Mouse (Mus musculus): ENCODE measurements around the gene Gm3667. TPM values are rescaled to one million over a fixed set of nuclear protein-coding genes. Genes with fewer than 3 reads are reported as not detected.
"Not testable (repeated sequence)": the region's sequence is repeated elsewhere in the genome, so short reads cannot be mapped to it uniquely, and the experiment has no call there.

The Gm3667 gene
- polyA plus RNA-seq (2014; fragmentation: Nextera tagmentation; extraction: Ambion mirVana): 0.88 and 1.0 TPM in 2 replicates

- 0 out of 2 replicates have a peak within 1 kb of the TSS, but pooled peaks have one; percentile 13 for H3K9ac ChIP-seq
- under 1% methylated on average over 22 of the region's 43 CpGs for WGBS
- not testable (repeated sequence) for H3K9me3 ChIP-seq (ENCODE audit: low read depth, low read length); H3K36me3 ChIP-seq (ENCODE audit: insufficient read depth); ATAC-seq (ENCODE audit: insufficient read depth); H3K27ac ChIP-seq (ENCODE audit: low read depth); H3K27me3 ChIP-seq (ENCODE audit: insufficient read depth, low read length); H3K4me1 ChIP-seq (ENCODE audit: insufficient read depth)
- H3K4me2 ChIP-seq: peak within 1 kb of the TSS; percentile 57
- peak; percentile 13 for DNase-seq
- H3K4me3 ChIP-seq (ENCODE audit: low read depth, low read length): peak within 1 kb of the TSS; percentile 29
Measured at GRCm38 (mm10) chr14:6889521-6890012, at the start of gene Gm3667. Gene Gm3667 (minus strand): TSS chr14:6889962.

- H3K4me1 ChIP-seq (ENCODE audit: insufficient read depth); ATAC-seq (ENCODE audit: insufficient read depth); H3K36me3 ChIP-seq (ENCODE audit: insufficient read depth); H3K27ac ChIP-seq (ENCODE audit: low read depth); H3K9ac ChIP-seq; DNase-seq; H3K4me3 ChIP-seq (ENCODE audit: low read depth, low read length); H3K9me3 ChIP-seq (ENCODE audit: low read depth, low read length); H3K27me3 ChIP-seq (ENCODE audit: insufficient read depth, low read length); H3K4me2 ChIP-seq: not testable (repeated sequence)
- 92% methylated on average over 17 of the region's 24 CpGs for WGBS
Measured at GRCm38 (mm10) chr14:6899881-6900280, 10.1 kb upstream of the Gm3667 start.

- not testable (repeated sequence) for H3K27ac ChIP-seq (ENCODE audit: low read depth); ATAC-seq (ENCODE audit: insufficient read depth); H3K9ac ChIP-seq; H3K36me3 ChIP-seq (ENCODE audit: insufficient read depth); H3K4me3 ChIP-seq (ENCODE audit: low read depth, low read length); DNase-seq; H3K27me3 ChIP-seq (ENCODE audit: insufficient read depth, low read length); H3K9me3 ChIP-seq (ENCODE audit: low read depth, low read length); H3K4me1 ChIP-seq (ENCODE audit: insufficient read depth); H3K4me2 ChIP-seq
- 14% methylated on average over 4 of the region's 5 CpGs for WGBS
Measured at GRCm38 (mm10) chr14:6888811-6889210, 951 bp downstream of the Gm3667 start.

GRCm38 (mm10) chr14:6840211-6840610, 49.6 kb downstream of the Gm3667 start, which contains the start of gene Gm3642:
Gene Gm3642 (minus strand): TSS chr14:6840311.
- H3K27me3 ChIP-seq (ENCODE audit: insufficient read depth, low read length); H3K27ac ChIP-seq (ENCODE audit: low read depth); H3K36me3 ChIP-seq (ENCODE audit: insufficient read depth); ATAC-seq (ENCODE audit: insufficient read depth); DNase-seq; H3K4me1 ChIP-seq (ENCODE audit: insufficient read depth); H3K4me2 ChIP-seq; H3K9ac ChIP-seq; H3K4me3 ChIP-seq (ENCODE audit: low read depth, low read length); H3K9me3 ChIP-seq (ENCODE audit: low read depth, low read length): not testable (repeated sequence)
- WGBS: no CpG with 5 or more reads among the region's 3 CpGs

- not testable (repeated sequence) for H3K4me1 ChIP-seq (ENCODE audit: insufficient read depth); DNase-seq; H3K4me2 ChIP-seq; H3K27ac ChIP-seq (ENCODE audit: low read depth); H3K9ac ChIP-seq; ATAC-seq (ENCODE audit: insufficient read depth); H3K9me3 ChIP-seq (ENCODE audit: low read depth, low read length); H3K36me3 ChIP-seq (ENCODE audit: insufficient read depth); H3K27me3 ChIP-seq (ENCODE audit: insufficient read depth, low read length); H3K4me3 ChIP-seq (ENCODE audit: low read depth, low read length)
- WGBS: 93% methylated on average over 3 of the region's 3 CpGs
Measured at GRCm38 (mm10) chr14:6823297-6823696, 66.5 kb downstream of the Gm3667 start.

Other genes starting within 250 kb of the Gm3667 start
- not detected in 2 replicates for gene Gm10251, start 205.8 kb downstream of the Gm3667 start, polyA plus RNA-seq (2014; fragmentation: Nextera tagmentation; extraction: Ambion mirVana)
- gene Gm8050, start 169.7 kb downstream of the Gm3667 start, polyA plus RNA-seq (2014; fragmentation: Nextera tagmentation; extraction: Ambion mirVana): not detected in 2 replicates
- 5.7 and 6.1 TPM in 2 replicates for gene Gm3636, start 147.6 kb downstream of the Gm3667 start, polyA plus RNA-seq (2014; fragmentation: Nextera tagmentation; extraction: Ambion mirVana)
- not detected in 2 replicates for gene Gm8362, start 115.6 kb downstream of the Gm3667 start, polyA plus RNA-seq (2014; fragmentation: Nextera tagmentation; extraction: Ambion mirVana)
- not detected in 2 replicates for gene Gm3642, start 49.7 kb downstream of the Gm3667 start, polyA plus RNA-seq (2014; fragmentation: Nextera tagmentation; extraction: Ambion mirVana)
- not detected in 2 replicates for gene Gm6356, start 83.9 kb upstream of the Gm3667 start, polyA plus RNA-seq (2014; fragmentation: Nextera tagmentation; extraction: Ambion mirVana)
- gene Gm10406, start 137.5 kb upstream of the Gm3667 start, polyA plus RNA-seq (2014; fragmentation: Nextera tagmentation; extraction: Ambion mirVana): 0.66 and 0.93 TPM in 2 replicates
- gene Gm3685, start 155.0 kb upstream of the Gm3667 start, polyA plus RNA-seq (2014; fragmentation: Nextera tagmentation; extraction: Ambion mirVana): not detected in 2 replicates
- 1.9 TPM in 2 replicates for gene Gm3696, start 210.7 kb upstream of the Gm3667 start, polyA plus RNA-seq (2014; fragmentation: Nextera tagmentation; extraction: Ambion mirVana)
- gene Gm6676, start 235.4 kb upstream of the Gm3667 start, polyA plus RNA-seq (2014; fragmentation: Nextera tagmentation; extraction: Ambion mirVana): not detected in 2 replicates

All from lung, embryonic 14.5 days (tissue).